Mouse (Mus musculus): ENCODE measurements around the gene Klhl31. TPM values are rescaled to one million over a fixed set of nuclear protein-coding genes. Genes with fewer than 3 reads are reported as not detected.

Gene Klhl31
- polyA plus RNA-seq, 1 experiment from 2014 or later, result 1.6 TPM

DNA sequence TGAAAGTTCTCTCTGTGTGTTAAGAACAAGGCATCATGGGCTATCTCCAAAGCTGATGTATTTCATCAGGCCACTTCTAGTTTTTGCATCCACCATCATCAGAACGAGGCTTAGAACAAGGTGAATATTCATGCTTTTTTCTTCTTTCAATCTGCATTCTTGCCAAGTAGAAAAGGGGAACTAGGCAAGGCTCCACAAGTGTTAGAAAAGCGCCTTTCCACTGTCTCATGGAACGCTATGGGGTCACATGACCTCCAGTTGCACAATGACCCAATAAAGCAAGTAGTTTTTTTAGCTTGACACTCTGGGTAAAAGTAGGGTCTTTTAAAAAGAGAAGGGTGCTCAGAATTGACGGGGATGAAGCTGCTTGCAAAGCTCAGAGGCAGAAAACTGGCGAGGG lies 72.7 kb downstream of the Klhl31 start:
- H3K9ac ChIP-seq (replicated peaks; ENCODE audit: low read length), result no peak overlapping the region
- H3K36me3 ChIP-seq (replicated peaks; ENCODE audit: control insufficient read depth, insufficient read depth, low read depth, low read length), result no peaks in the 10 kb centered on the region
- H3K4me1 ChIP-seq (ENCODE audit: control insufficient read depth, insufficient read depth, low read length), result no peaks in the 10 kb centered on the region
- WGBS, result 84% methylated on average over 5 of the region's 5 CpGs
- no peak overlapping the region for H3K4me3 ChIP-seq (ENCODE audit: low read depth, low read length)
- no peaks in the 10 kb centered on the region for H3K9me3 ChIP-seq (replicated peaks; ENCODE audit: control insufficient read depth, low read length)
- ATAC-seq (replicated peaks; ENCODE audit: insufficient number of reproducible peaks, low FRiP score, low TSS enrichment, low read depth) (no peak), DNase-seq (ENCODE audit: low spot score) (no peak)
- no peaks in the 10 kb centered on the region for H3K27me3 ChIP-seq (ENCODE audit: control insufficient read depth, insufficient read depth, low read length)
- no peak overlapping the region for H3K4me2 ChIP-seq (ENCODE audit: low read depth, low read length)
- no peak overlapping the region for H3K27ac ChIP-seq (replicated peaks; ENCODE audit: low read depth, low read length)

Other genes starting within 250 kb of the Klhl31 start
- gene Lrrc1, start 91.6 kb upstream of the Klhl31 start, polyA plus RNA-seq (2014; fragmentation: Nextera tagmentation; extraction: Ambion mirVana), result 9.5 and 11.7 TPM in 2 replicates
- 17.7 and 20.5 TPM in 2 replicates for gene Gclc, start 118.0 kb downstream of the Klhl31 start, polyA plus RNA-seq (2014; fragmentation: Nextera tagmentation; extraction: Ambion mirVana)

All from embryonic facial prominence, embryonic 11.5 days (tissue).